Mouse (Mus musculus): ENCODE measurements around the gene Gm49403.
A peak's percentile ranks its signal among the peaks of the same experiment; 100 is the strongest.
"Not testable (repeated sequence)": the region's sequence is repeated elsewhere in the genome, so short reads cannot be mapped to it uniquely, and the experiment has no call there.

Gene Gm49403

GRCm38 (mm10) chr19:8872266-8872840 is 11.4 kb upstream of the Gm49403 start:
- no peak for DNase-seq

GRCm38 (mm10) chr19:8875031-8875430 is 8.7 kb upstream of the Gm49403 start:
- no peak for DNase-seq

DNA sequence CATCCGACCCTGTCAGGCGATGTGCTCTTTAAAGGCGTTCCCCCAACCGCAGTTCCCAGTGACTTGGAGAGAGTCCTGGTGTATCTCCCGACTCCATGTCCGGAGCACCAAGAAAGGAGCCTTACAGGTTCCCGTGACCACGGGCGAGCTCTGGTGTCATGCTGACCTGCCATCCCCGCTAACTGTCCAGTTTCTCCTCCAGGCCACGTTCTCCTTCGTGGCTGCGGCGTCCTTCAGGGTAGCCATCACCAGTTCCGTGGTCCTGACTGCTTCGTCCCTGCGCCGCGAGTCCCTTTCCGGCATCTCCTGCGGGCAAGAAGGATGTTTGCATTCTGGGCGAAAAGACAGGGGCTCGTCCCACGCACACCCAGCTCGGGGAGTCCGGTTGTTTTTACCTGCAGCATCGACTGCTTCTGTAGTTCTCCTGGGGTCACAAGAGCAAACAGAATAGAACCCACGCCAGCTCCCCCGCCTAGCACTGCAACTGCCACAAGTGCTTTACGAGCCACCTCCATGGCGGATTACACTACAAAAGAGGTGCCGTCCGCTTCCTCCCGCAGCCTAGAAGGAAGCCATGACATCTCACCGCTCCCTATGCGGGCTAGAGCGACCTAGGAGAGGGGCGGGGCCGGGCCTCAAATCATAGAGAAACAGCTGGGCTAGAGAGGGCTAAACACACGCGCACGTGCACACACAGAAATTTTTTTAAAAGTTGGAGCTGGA is 3.3 kb upstream of the Gm49403 start, which contains the start of gene Uqcc3:
Uqcc3 (minus strand) TSS at position 613 of the 723 bp plus-strand sequence.
- peak; percentile 90 to 91 for DNase-seq

GRCm38 (mm10) chr19:8881034-8881392 is 2.7 kb upstream of the Gm49403 start:
- no peak for DNase-seq

DNA sequence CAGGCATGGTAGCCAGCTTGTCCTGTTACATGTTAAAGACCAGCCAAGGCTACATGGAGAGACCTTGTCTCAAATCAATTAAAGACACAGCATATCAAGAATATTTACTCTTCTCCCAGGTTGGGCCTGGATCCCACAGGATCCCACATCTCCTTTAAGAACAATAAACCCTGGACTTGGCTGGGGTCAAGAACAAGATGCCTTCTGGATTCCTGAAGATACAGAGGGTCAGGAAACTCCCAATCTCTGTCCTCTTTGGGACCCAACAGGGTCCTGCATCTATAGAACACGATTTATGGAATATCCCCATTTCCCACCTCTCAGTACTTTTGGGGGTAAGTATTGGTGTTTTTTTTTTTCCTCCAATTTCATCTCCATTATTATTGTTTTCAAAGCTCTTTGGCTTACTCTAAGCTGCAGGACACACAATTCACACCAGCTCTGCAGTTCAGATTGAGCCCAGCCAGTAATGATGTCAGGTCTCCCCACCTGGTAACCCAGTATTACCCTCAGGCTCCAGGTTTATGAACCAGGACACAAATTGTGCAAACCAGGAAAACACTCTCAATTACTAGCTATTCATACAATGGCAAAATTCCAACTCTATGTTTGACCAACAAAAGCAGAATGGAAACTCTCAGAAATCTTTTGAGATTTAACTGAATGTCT is 3.3 kb downstream of the Gm49403 start:
- DNase-seq = no peak

- DNase-seq = no peak
These were observed 4.1 kb downstream of the Gm49403 start for GRCm38 (mm10) chr19:8887585-8888463.

GRCm38 (mm10) chr19:8888511-8889385 is 5.0 kb downstream of the Gm49403 start, which contains the start of the genes 1810009A15Rik and Gm49416:
Gene 1810009A15Rik (plus strand): TSS chr19:8888853.
Gene Gm49416 (plus strand): TSS chr19:8888926.
- peak; percentile 94 to 95 for DNase-seq

- peak; percentile 87 to 88 for DNase-seq
These were observed 9.4 kb downstream of the Gm49403 start, which contains the start of gene Ints5 for GRCm38 (mm10) chr19:8892829-8893766. Gene Ints5 (plus strand): TSS chr19:8893005.

DNA sequence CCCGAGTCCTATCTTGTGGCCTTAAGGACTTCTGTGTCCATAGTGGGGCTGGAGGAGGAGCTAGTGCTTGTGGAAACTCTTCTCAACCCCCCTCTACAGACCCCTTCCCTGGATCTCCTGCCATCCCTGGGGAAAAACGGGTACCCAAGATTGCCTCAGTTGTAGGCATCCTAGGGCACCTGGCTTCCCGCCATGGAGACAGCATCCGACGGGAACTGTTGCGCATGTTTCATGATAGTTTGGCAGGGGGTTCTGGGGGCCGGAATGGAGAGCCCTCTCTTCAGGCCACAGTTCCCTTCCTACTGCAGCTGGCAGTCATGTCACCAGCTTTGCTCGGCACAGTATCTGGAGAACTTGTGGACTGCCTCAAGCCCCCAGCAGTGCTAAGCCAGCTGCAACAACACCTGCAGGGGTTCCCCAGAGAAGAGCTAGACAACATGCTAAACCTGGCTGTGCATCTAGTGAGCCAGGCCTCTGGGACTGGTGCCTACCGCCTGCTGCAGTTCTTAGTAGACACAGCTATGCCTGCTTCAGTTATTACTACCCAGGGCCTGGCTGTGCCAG is 11.7 kb downstream of the Gm49403 start:
- no peak for DNase-seq

GRCm38 (mm10) chr19:8896231-8896630 is 12.5 kb downstream of the Gm49403 start:
- DNase-seq = not testable (repeated sequence)

DNA sequence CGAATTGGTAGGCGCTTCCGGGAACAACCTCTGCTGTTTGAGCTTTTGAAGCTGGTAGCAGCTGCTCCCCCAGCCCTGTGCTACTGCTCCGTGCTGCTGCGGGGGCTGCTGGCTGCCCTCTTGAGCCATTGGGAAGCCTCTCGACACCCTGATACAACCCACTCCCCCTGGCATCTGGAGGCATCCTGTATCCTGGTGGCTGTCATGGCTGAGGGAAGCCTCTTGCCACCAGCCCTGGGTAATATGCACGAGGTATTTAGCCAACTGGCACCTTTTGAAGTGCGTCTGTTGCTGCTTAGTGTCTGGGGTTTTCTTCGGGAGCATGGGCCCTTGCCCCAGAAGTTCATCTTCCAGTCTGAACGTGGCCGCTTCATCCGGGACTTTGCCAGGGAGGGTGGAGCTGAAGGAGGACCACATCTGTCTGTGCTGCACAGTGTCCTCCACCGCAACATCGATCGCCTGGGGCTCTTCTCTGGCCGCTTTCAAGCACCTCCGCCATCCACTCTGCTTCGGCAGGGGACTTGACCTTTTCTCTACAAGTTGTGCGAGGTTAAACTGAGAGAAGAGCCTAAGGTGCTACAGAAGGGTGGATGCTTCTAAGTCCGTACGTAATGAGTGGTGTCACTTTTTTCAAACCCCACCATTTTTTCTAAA is 13.6 kb downstream of the Gm49403 start:
- not testable (repeated sequence) for DNase-seq

GRCm38 (mm10) chr19:8897865-8898495 is 14.2 kb downstream of the Gm49403 start, which contains the start of gene Ganab:
Gene Ganab (plus strand): TSS chr19:8898071.
- peak; percentile 96 for DNase-seq

DNA sequence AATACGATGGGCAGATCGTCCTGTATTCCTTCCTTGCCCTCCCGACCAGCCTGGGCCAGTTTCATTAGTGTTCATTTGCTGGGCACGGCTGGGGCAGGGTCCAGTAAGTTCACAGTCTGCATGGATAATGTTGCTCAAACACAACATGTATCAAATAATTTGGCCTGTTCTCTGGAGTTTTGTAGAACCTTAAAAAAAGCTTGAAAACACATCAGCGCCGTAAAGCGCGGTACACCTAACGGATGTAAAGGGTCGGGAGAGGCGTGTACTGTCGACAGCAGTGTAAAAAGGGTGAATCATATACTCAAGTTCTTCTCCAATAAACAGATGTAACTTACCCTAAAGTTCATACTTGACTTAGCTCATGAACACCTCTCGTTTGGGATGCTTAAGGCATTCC is 14.8 kb downstream of the Gm49403 start:
- peak in 1 of 2 experiments; percentile 14 for DNase-seq

GRCm38 (mm10) chr19:8899079-8899478 is 15.3 kb downstream of the Gm49403 start:
- no peak for DNase-seq

DNA sequence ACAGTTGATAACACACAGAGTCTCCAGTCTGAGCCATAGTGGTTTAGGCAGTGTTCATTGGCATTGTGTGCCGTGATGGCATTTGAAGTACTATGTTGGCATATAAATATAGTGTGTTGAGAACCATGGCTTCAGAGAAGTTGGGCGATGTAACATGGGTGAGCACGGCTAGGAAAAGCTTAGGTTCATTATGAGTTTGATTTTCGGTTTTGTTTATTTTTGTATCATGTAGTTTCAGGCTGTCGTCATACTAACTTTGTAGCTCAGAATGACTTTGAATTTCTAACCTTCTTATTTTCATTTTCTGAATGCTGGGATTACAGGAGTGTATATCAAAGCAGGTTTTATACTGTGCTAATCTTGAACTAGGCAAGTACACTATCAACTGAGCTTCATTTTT is 19.7 kb downstream of the Gm49403 start:
- no peak for DNase-seq

GRCm38 (mm10) chr19:8908531-8908930 is 24.8 kb downstream of the Gm49403 start:
- DNase-seq = no peak

GRCm38 (mm10) chr19:8911810-8912209 is 28.1 kb downstream of the Gm49403 start:
- no peak for DNase-seq

- no peak for DNase-seq
These were observed 30.5 kb downstream of the Gm49403 start for GRCm38 (mm10) chr19:8914212-8914611.

- DNase-seq = no peak
These were observed 35.3 kb downstream of the Gm49403 start for GRCm38 (mm10) chr19:8919000-8919399.
